Mouse (Mus musculus): ENCODE results near the gene Gsk3a.

GRCm38 (mm10) chr7:25275555-25276298 lies 38.1 kb upstream of the Gsk3a start:
- no peak for TF ChIP-seq CTCF (IDR thresholded peaks at IDR 0.05; ENCODE audit: borderline replicate concordance, control insufficient read depth, extremely low read depth, insufficient read depth, low read length, poor library complexity)
- TF ChIP-seq POLR2A (IDR thresholded peaks at IDR 0.05; ENCODE audit: control insufficient read depth, extremely low read depth, insufficient read depth, low read length, poor library complexity): no peak

All from thymus, adult 2 months (tissue).